Mouse (Mus musculus): ENCODE measurements at regions not wholly inside any gene's neighbourhood (a gene's known extent, or its start where the extent isn't known, plus 50 kb on each side); places are given as distances from the start of the nearest gene placed in this dataset.
A peak's percentile ranks its signal among the peaks of the same experiment; 100 is the strongest.

- peak; percentile 88 for TF ChIP-seq CTCF (conservative IDR thresholded peaks at IDR 0.05; ENCODE audit: low read length)
- TF ChIP-seq NANOG (IDR thresholded peaks at IDR 0.05; ENCODE audit: borderline replicate concordance, low read length) = no peak
- peaks cover 7% of the 10 kb centered on the region; the same call in 1 of the 2 replicates for H3K27me3 ChIP-seq (ENCODE audit: insufficient read depth, low read length)
- H3K9me3 ChIP-seq (ENCODE audit: low read length) = no peaks in the 10 kb centered on the region
- no peaks in the 10 kb centered on the region for H3K36me3 ChIP-seq (ENCODE audit: insufficient read depth, low read length)
- H3K4me3 ChIP-seq (replicated peaks; ENCODE audit: low read length) = no peak overlapping the region
- no peaks in the 10 kb centered on the region for H3K4me1 ChIP-seq (replicated peaks; ENCODE audit: low read depth, low read length)
These were observed 218.2 kb downstream of the Cyp26b1 start for GRCm38 (mm10) chr6:84375498-84375897.

DNA sequence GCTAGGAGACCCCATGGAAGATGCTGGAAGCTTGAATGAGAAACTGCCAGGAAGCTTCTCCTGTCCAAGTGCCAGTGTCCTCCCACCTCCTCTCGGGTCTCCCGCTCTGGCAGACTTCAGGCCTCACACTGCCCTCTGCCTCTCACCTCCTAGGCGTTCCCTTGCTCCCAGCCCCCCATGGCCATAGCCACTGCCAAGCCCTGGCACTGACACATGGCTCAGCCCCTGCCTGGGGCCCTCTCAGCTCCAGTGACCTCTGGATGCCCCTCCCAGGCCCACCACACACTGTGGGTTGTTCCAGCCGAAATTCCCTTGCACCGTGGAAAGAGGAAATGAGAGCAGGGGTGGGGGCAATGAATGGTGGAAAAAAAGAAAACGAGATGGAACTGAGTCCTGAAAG is 227.3 kb downstream of the Cyp26b1 start:
- 0 out of 2 replicates have a peak, but pooled peaks cover 3% of the 10 kb centered on the region for H3K27me3 ChIP-seq (ENCODE audit: insufficient read depth, low read length)
- no peaks in the 10 kb centered on the region for H3K36me3 ChIP-seq (ENCODE audit: insufficient read depth, low read length)
- no peak overlapping the region for H3K4me3 ChIP-seq (replicated peaks; ENCODE audit: low read length)
- H3K9me3 ChIP-seq (ENCODE audit: low read length) = no peaks in the 10 kb centered on the region
- TF ChIP-seq NANOG (IDR thresholded peaks at IDR 0.05; ENCODE audit: borderline replicate concordance, low read length) = no peak
- no peaks in the 10 kb centered on the region for H3K4me1 ChIP-seq (replicated peaks; ENCODE audit: low read depth, low read length)

DNA sequence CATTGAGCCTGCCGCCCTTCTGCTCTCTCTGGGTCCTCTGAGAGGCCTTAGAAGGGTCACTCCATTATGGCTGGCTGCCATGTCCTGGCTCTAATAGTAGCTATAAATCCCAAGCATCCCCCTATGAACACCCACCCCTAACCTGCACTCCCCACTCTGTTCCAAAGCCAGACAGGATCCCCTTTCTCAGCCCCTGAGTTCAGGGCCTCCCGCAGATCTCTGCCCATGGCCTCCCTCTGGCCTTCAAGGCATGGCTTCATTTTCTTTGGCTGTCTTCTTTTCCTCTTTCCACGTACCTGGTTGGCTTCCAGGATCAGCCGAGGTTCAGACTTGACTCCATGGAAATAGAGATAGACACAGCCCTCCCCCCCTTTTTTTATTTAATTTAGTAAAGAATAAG is 227.8 kb downstream of the Cyp26b1 start:
- H3K36me3 ChIP-seq (ENCODE audit: insufficient read depth, low read length) = no peaks in the 10 kb centered on the region
- H3K4me1 ChIP-seq (replicated peaks; ENCODE audit: low read depth, low read length) = no peaks in the 10 kb centered on the region
- TF ChIP-seq NANOG (IDR thresholded peaks at IDR 0.05; ENCODE audit: borderline replicate concordance, low read length) (no peak), CTCF (conservative IDR thresholded peaks at IDR 0.05; ENCODE audit: low read length) (no peak), POU5F1 (IDR thresholded peaks at IDR 0.05; ENCODE audit: borderline replicate concordance, low read length) (no peak)
- no peak overlapping the region for H3K4me3 ChIP-seq (replicated peaks; ENCODE audit: low read length)
- H3K27me3 ChIP-seq (ENCODE audit: insufficient read depth, low read length) = 0 out of 2 replicates have a peak, but pooled peaks cover 3% of the 10 kb centered on the region
- H3K9me3 ChIP-seq (ENCODE audit: low read length) = no peaks in the 10 kb centered on the region

- Histone ChIP-seq H3K36me3 (ENCODE audit: insufficient read depth, low read length) (no peaks in the 10 kb centered on the region), H3K4me1 (replicated peaks; ENCODE audit: low read depth, low read length) (no peaks in the 10 kb centered on the region), H3K9me3 (ENCODE audit: low read length) (no peaks in the 10 kb centered on the region), H3K27me3 (ENCODE audit: insufficient read depth, low read length) (0 out of 2 replicates have a peak, but pooled peaks cover 3% of the 10 kb centered on the region), H3K4me3 (replicated peaks; ENCODE audit: low read length) (no peak overlapping the region)
- no peak for TF ChIP-seq CTCF (conservative IDR thresholded peaks at IDR 0.05; ENCODE audit: low read length)
- no peak for TF ChIP-seq POU5F1 (IDR thresholded peaks at IDR 0.05; ENCODE audit: borderline replicate concordance, low read length)
- TF ChIP-seq NANOG (IDR thresholded peaks at IDR 0.05; ENCODE audit: borderline replicate concordance, low read length) = no peak
These were observed 228.7 kb downstream of the Cyp26b1 start for GRCm38 (mm10) chr6:84364964-84365363.

DNA sequence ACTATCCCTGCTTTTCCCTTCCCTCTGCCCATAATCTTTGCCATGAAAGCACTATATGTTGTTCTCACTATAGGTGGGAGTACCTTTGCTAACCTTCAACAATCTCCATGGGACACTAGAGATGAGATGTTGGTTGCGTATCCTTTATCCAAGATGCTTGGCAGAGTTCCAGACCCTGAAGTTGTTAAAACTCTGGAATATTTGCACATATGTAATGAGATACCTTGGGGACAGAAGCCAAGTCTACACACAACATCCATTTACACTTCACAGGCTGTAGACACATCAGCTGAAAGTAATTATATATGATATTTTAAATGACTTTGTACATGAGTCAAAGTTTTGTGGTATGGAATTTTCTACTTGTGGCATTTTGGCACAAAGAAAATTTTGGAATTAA is 231.4 kb downstream of the Cyp26b1 start:
- Histone ChIP-seq H3K4me3 (replicated peaks; ENCODE audit: low read length) (no peak overlapping the region), H3K27me3 (ENCODE audit: insufficient read depth, low read length) (0 out of 2 replicates have a peak, but pooled peaks cover 3% of the 10 kb centered on the region), H3K36me3 (ENCODE audit: insufficient read depth, low read length) (no peaks in the 10 kb centered on the region), H3K9me3 (ENCODE audit: low read length) (no peaks in the 10 kb centered on the region), H3K4me1 (replicated peaks; ENCODE audit: low read depth, low read length) (no peaks in the 10 kb centered on the region)
- TF ChIP-seq POU5F1 (IDR thresholded peaks at IDR 0.05; ENCODE audit: borderline replicate concordance, low read length) (no peak), CTCF (conservative IDR thresholded peaks at IDR 0.05; ENCODE audit: low read length) (no peak), NANOG (IDR thresholded peaks at IDR 0.05; ENCODE audit: borderline replicate concordance, low read length) (no peak)

GRCm38 (mm10) chr6:84357911-84358310 is 235.8 kb downstream of the Cyp26b1 start:
- Histone ChIP-seq H3K4me3 (replicated peaks; ENCODE audit: low read length) (no peak overlapping the region), H3K9me3 (ENCODE audit: low read length) (no peaks in the 10 kb centered on the region), H3K36me3 (ENCODE audit: insufficient read depth, low read length) (no peaks in the 10 kb centered on the region), H3K27me3 (ENCODE audit: insufficient read depth, low read length) (0 out of 2 replicates have a peak, but pooled peaks cover 3% of the 10 kb centered on the region), H3K4me1 (replicated peaks; ENCODE audit: low read depth, low read length) (no peaks in the 10 kb centered on the region)
- TF ChIP-seq NANOG (IDR thresholded peaks at IDR 0.05; ENCODE audit: borderline replicate concordance, low read length) (no peak), POU5F1 (IDR thresholded peaks at IDR 0.05; ENCODE audit: borderline replicate concordance, low read length) (no peak), CTCF (conservative IDR thresholded peaks at IDR 0.05; ENCODE audit: low read length) (no peak)

DNA sequence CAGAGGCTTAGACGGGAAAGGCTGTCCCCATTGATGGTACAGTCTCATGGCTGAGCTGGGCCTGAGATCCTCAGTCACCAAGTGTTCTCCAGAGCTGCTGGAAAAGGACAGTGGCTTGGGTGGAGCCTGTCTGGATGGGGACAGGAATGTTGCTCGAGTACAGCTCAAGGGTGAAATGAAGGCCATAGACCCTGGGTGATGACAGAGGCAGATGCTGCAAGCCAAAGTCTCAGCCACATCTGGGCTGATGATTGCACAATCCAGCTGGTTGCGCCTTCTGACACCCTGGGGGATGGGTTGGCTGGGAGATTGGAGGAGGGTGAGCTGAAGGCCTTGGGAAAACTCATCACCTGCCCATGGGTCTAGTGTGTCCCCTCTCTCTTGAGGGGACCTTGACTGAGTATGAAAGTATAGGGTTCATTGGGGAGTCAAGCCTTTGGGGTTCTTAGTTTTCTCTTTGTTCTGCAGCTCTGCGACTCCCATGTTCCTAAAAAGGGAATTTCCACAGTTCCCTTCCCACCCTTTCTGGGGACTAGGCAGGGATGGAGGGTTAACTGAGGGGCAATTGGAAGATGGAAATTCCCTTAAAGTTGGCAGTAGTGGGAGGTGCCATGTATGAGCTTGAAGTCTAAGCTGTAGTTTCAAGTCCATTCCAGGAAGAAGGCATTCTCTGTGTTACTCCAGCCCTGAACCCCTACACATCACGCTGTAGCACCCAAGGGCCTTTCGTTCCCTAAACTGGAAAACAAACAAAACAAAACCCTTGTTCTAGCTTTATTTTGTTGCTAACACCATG is 240.1 kb downstream of the Cyp26b1 start:
- no peaks in the 10 kb centered on the region for H3K4me1 ChIP-seq (replicated peaks; ENCODE audit: low read depth, low read length)
- H3K36me3 ChIP-seq (ENCODE audit: insufficient read depth, low read length) = no peaks in the 10 kb centered on the region
- H3K27me3 ChIP-seq (ENCODE audit: insufficient read depth, low read length) = 0 out of 2 replicates have a peak, but pooled peaks cover 4% of the 10 kb centered on the region
- no peak overlapping the region for H3K4me3 ChIP-seq (replicated peaks; ENCODE audit: low read length)
- H3K9me3 ChIP-seq (ENCODE audit: low read length) = no peaks in the 10 kb centered on the region
- TF ChIP-seq CTCF (conservative IDR thresholded peaks at IDR 0.05; ENCODE audit: low read length) = no peak
- TF ChIP-seq NANOG (IDR thresholded peaks at IDR 0.05; ENCODE audit: borderline replicate concordance, low read length) = no peak
- TF ChIP-seq POU5F1 (IDR thresholded peaks at IDR 0.05; ENCODE audit: borderline replicate concordance, low read length) = no peak

DNA sequence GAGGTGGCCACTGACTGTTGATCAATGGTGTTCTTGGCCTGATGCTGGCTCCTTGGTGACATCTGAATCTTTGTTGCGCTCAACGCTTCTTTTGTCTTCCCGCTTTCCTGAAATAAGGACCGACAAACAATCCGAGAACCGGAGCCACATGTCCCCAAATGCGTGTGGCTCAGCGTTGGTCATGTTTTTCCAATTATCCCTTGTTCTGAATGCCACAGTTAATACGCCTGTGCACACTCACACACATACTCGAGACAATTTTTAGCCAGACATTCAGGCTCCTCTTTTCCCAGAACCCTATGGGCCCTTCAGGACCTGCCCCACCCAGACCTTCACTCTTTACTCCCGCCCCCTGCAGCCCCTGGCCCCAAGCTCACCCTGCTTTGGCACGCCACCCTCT is 248.8 kb downstream of the Cyp26b1 start:
- H3K27me3 ChIP-seq (ENCODE audit: insufficient read depth, low read length) = peaks cover 13% of the 10 kb centered on the region
- H3K36me3 ChIP-seq (ENCODE audit: insufficient read depth, low read length) = no peaks in the 10 kb centered on the region
- TF ChIP-seq CTCF (conservative IDR thresholded peaks at IDR 0.05; ENCODE audit: low read length) (no peak), POU5F1 (IDR thresholded peaks at IDR 0.05; ENCODE audit: borderline replicate concordance, low read length) (no peak), NANOG (IDR thresholded peaks at IDR 0.05; ENCODE audit: borderline replicate concordance, low read length) (no peak)
- H3K9me3 ChIP-seq (ENCODE audit: low read length) = no peaks in the 10 kb centered on the region
- H3K4me1 ChIP-seq (replicated peaks; ENCODE audit: low read depth, low read length) = peaks cover 14% of the 10 kb centered on the region
- H3K4me3 ChIP-seq (replicated peaks; ENCODE audit: low read length) = peak overlapping the region; percentile 33

Measured in E14TG2a.4 (cell line).